8 mouse cellular contexts compared by ENCODE assay signal in the genomic region with DNA sequence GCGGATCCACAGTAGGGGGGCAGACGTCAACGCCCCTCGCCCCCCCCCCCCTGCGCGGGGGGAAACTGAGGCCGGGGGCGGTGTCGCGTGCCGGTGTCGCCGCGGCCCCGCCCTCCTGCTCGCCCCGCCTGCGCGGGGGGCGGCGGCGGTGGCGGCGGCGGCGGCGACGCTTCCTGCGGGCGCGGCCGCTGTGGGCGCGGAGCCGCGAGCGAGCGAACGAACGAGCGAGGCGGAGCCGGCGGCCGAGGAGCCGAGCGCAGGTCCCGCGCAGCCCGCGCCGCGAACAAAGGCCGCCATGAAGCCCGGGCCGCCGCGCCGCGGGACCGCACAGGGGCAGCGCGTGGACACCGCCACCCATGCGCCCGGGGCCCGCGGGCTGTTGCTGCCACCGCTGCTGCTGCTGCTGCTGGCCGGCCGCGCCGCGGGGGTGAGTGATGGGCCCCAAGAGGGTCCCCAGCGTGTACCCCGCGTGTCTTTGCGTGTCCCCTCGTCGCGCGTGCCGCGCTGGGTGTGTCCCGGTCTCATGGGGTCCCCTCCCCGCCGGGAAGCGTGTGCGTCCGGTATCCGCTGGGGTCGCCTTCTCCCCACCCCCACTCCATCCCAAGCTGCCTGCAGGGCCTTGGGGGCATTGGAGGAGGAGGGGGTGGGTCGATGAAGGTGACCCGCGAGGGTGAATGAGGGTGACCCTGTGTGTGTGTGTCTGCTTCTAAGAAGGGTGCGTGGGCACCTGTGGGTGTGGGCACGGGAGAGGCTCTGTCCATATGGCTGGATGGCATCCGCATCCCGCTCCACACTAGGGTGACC. TPM values are rescaled to one million over a fixed set of nuclear protein-coding genes. Genes with fewer than 3 reads are reported as not detected.
A peak's percentile ranks its signal among the peaks of the same experiment; 100 is the strongest.
DNase-seq lines count a peak whose midpoint lies in the region; ATAC-seq lines count a peak whose summit lies in the region.

TSS of gene Sdc3 (plus strand) at position 162 of the 804 bp plus-strand sequence.

- H3K36me3 ChIP-seq in kidney, embryonic 16.5 days (ENCODE audit: insufficient read depth, low read length) = no peaks in the 10 kb centered on the region
- H3K36me3 ChIP-seq in embryonic facial prominence, embryonic 13.5 days = no peaks in the 10 kb centered on the region
- no peaks in the 10 kb centered on the region for H3K36me3 ChIP-seq in limb, embryonic 10.5 days

- 0 out of 2 replicates have a peak, but pooled peaks have one; percentile 5 for ATAC-seq in kidney, embryonic 16.5 days (ENCODE audit: low FRiP score, low TSS enrichment)
- ATAC-seq in embryonic facial prominence, embryonic 13.5 days (ENCODE audit: insufficient number of reproducible peaks, insufficient read depth, low FRiP score, low TSS enrichment, low read depth) = 0 out of 2 replicates have a peak, but pooled peaks have one; percentile 26
- ATAC-seq in megakaryocyte-erythroid progenitor cell, adult 5-6 weeks (replicated peaks; ENCODE audit: low FRiP score, low TSS enrichment, poor library complexity, severe bottlenecking) = no peak

- WGBS in kidney, embryonic 16.5 days = 1% methylated on average over 34 of the region's 99 CpGs
- 2% methylated on average over 54 of the region's 99 CpGs for WGBS in embryonic facial prominence, embryonic 13.5 days
- WGBS in limb, embryonic 10.5 days = 7% methylated on average over 79 of the region's 99 CpGs

- no peak for DNase-seq in kidney, adult 11 months
- DNase-seq in NIH3T3 (ENCODE audit: low read depth) = peak; percentile 58
- peak; percentile 60 to 69 for DNase-seq in heart, postnatal 36 days
- DNase-seq in limb, embryonic 10.5 days (ENCODE audit: low spot score) = peak; percentile 66
- DNase-seq in naive thymus-derived CD4-positive, alpha-beta T cell, adult 2 months (ENCODE audit: low read depth) = peak; percentile 67

- H3K4me1 ChIP-seq in kidney, embryonic 16.5 days (ENCODE audit: insufficient read depth, low read length) = peaks cover 19% of the 10 kb centered on the region
- H3K4me1 ChIP-seq in embryonic facial prominence, embryonic 13.5 days = peaks cover 41% of the 10 kb centered on the region
- peaks cover 54% of the 10 kb centered on the region for H3K4me1 ChIP-seq in limb, embryonic 10.5 days

- peak within 1 kb of the TSS; percentile 90 for H3K9ac ChIP-seq in kidney, embryonic 16.5 days (replicated peaks; ENCODE audit: low read length)
- H3K9ac ChIP-seq in embryonic facial prominence, embryonic 13.5 days = peak within 1 kb of the TSS; percentile 95

- intact Hi-C loops in heart, postnatal 36 days (cut with DNase I) = loop anchor here (2.0 kb wide), 1 partner anchor 42 kb away; no protein-coding TSS in a partner anchor

- H3K27me3 ChIP-seq in kidney, embryonic 16.5 days (ENCODE audit: insufficient read depth, low read length) = no peaks in the 10 kb centered on the region
- no peaks in the 10 kb centered on the region for H3K27me3 ChIP-seq in embryonic facial prominence, embryonic 13.5 days
- H3K27me3 ChIP-seq in limb, embryonic 10.5 days (ENCODE audit: low read depth, poor library complexity, severe bottlenecking) = peaks cover 14% of the 10 kb centered on the region

- H3K4me2 ChIP-seq in kidney, embryonic 16.5 days (replicated peaks; ENCODE audit: low read depth, low read length) = peak within 1 kb of the TSS; percentile 94
- peak within 1 kb of the TSS; percentile 94 for H3K4me2 ChIP-seq in embryonic facial prominence, embryonic 13.5 days

- peak within 1 kb of the TSS; percentile 69 for H3K4me3 ChIP-seq in kidney, embryonic 16.5 days (ENCODE audit: low read length)
- peak within 1 kb of the TSS; percentile 91 for H3K4me3 ChIP-seq in embryonic facial prominence, embryonic 13.5 days
- peak within 1 kb of the TSS; percentile 89 for H3K4me3 ChIP-seq in limb, embryonic 10.5 days

- no peaks in the 10 kb centered on the region for H3K9me3 ChIP-seq in kidney, embryonic 16.5 days (ENCODE audit: low read length)
- no peaks in the 10 kb centered on the region for H3K9me3 ChIP-seq in embryonic facial prominence, embryonic 13.5 days
- H3K9me3 ChIP-seq in limb, embryonic 10.5 days (replicated peaks) = no peaks in the 10 kb centered on the region

- no peak within 1 kb of the TSS for H3K27ac ChIP-seq in kidney, embryonic 16.5 days (ENCODE audit: low read length)
- H3K27ac ChIP-seq in embryonic facial prominence, embryonic 13.5 days = peak within 1 kb of the TSS; percentile 62
- peak within 1 kb of the TSS; percentile 96 for H3K27ac ChIP-seq in limb, embryonic 10.5 days

RNA-seq across cellular contexts. Expression of gene Sdc3, which starts in this region (rescaled TPM):
- 22.6 and 23.1 TPM in 2 replicates for polyA plus RNA-seq in kidney, embryonic 16.5 days (2015; fragmentation: Nextera tagmentation; extraction: Ambion mirVana)
- 32.7 and 34.6 TPM in 2 replicates for polyA plus RNA-seq in embryonic facial prominence, embryonic 13.5 days (2015; fragmentation: Nextera tagmentation; extraction: Ambion mirVana)
- 10 to 100 TPM; 35.5 to 46.0 TPM for total RNA-seq in heart, postnatal 36 days (2021)
- polyA plus RNA-seq in limb, embryonic 10.5 days (2016; fragmentation: Nextera tagmentation; extraction: Ambion mirVana) = 26.7 and 38.1 TPM in 2 replicates
- total RNA-seq in megakaryocyte-erythroid progenitor cell, adult 5-6 weeks (2014; fragmentation: Nextera tagmentation) = not detected in 2 replicates
- total RNA-seq in megakaryocyte-erythroid progenitor cell, adult 5-6 weeks (2017) = 0.42 and 2.2 TPM in 2 replicates

Comparison
In these comparisons a context has a peak if more than half of its experiments do, and no peak if none do; other contexts are left out.
1. RNA of gene Sdc3 (total RNA-seq): 35.5 to 46.0 TPM in heart, postnatal 36 days; 0.42 to 2.2 TPM in megakaryocyte-erythroid progenitor cell, adult 5-6 weeks; every median in the first group is over 10 times any median in the second.
2. Peak in every context shown above with its lines, with median percentiles within 50 percentile points of each other: H3K4me3 ChIP-seq.